Mouse (Mus musculus): ENCODE results near the gene Tmem120b. TPM values are rescaled to one million over a fixed set of nuclear protein-coding genes. Genes with fewer than 3 reads are reported as not detected.
"Not testable (repeated sequence)": the region's sequence is repeated elsewhere in the genome, so short reads cannot be mapped to it uniquely, and the experiment has no call there.

Tmem120b gene
- total RNA-seq, 2 experiments from 2014 or later, result 25.0 to 28.6 TPM

- intact Hi-C loops (cut with DNase I), result no loop called here
- DNase-seq, result no peak
These were observed 17.3 kb upstream of the Tmem120b start for GRCm38 (mm10) chr5:123050918-123051317.

GRCm38 (mm10) chr5:123051736-123052135 lies 16.5 kb upstream of the Tmem120b start:
- DNase-seq, result no peak
- intact Hi-C loops (cut with DNase I), result no loop called here

GRCm38 (mm10) chr5:123057366-123058250 lies 10.6 kb upstream of the Tmem120b start:
- intact Hi-C loops (cut with DNase I), result no loop called here
- DNase-seq, result peak; percentile 100

DNA sequence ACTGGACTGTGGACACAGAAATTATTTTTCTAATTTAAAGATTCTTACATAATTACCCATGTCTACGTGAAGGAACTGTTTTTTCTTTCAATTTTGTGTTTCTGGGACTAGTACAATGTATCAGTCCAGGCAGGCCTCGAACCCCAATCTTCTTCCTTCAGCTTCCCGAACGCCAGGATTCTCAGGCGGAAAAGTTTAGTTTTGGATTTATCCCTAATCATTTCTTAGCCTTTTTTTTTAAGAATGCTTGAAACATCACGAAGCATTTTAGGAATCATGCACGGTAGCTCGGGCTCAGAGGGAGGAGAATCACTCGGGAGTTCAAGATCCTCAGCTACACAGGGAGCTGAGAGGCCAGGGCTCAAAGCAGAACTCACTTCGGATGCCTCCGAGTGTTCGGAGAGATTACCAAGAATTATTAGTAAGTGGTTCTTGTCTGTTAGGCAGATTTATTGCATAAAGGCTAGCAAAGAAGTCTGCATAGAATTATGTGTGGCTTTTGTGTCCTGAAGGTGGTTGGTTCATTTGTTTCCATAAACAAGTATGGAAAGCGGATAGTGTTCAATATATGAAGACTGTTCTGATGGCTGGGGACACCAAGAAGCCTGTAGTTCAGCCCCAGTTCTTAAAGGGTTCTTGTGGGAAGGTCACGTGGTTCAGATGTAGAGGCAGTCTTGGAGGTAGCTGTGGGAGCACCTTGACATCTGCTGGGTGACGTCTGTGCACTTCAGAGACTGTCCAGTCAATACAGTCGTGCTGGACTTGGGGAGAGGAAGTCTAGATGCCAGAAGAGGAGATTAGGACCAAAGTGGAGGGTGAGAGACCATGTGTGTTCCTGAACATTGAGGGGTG lies 9.7 kb upstream of the Tmem120b start:
- no peak for DNase-seq
- intact Hi-C loops (cut with DNase I), result no loop called here

DNA sequence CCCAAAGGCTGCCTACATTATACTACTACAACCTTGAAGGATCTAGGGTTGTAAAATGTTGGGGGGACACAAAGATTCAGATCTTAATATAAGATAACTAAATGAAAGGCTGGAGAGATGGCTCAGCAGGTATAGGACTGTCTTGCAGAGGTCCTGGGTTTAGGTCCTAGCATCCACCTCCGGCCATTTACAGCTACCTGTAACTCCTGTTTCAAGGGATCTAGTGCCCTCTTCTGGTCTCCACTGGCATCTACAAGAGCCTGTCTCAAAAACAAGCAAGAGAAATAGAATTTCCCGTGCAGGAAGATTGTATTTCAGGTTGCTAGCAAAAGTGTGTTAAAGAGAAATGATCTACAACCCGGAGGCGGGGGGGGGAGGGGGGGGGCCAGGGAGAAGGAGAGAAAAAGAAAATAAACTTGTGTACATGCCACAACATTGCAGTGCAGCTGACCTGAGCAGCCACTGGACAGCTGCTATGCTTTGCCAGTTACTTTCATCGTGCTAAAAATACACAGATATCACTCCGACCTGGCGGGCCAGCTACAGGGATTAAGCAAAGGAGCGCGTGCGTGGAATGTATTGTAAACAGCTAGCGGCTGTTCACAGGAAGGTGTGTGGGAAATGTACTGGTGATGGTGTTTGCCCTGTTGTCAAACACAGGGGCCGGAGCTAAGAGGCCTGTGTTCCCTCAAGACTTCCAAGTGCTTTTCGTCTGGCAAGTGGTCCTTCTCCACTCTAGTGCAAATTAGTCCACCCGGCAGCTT lies 8.3 kb upstream of the Tmem120b start:
- intact Hi-C loops (cut with DNase I), result loop anchor here (5.0 kb wide), 1 partner anchor 112 kb away; no protein-coding TSS in a partner anchor
- DNase-seq, result peak; percentile 39

GRCm38 (mm10) chr5:123060706-123061401 lies 7.4 kb upstream of the Tmem120b start:
- no peak for DNase-seq
- intact Hi-C loops (cut with DNase I), result loop anchor here (5.0 kb wide), 1 partner anchor 111 kb away; no protein-coding TSS in a partner anchor

DNA sequence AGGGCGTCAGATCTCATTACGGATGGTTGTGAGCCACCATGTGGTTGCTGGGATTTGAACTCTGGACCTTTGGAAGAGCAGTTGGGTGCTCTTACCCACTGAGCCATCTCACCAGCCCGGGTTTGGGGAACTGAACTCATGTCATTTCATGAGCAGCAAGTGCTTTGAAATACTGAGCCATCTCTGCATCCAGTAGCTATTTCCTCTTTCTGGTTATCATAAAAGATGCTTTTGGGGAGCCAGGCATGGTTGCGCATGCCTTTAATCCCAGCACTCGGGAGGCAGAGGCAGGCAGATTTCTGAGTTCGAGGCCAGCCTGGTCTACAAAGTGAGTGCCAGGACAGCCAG lies 6.8 kb upstream of the Tmem120b start:
- intact Hi-C loops (cut with DNase I), result loop anchor here (5.0 kb wide), 1 partner anchor 111 kb away; no protein-coding TSS in a partner anchor
- not testable (repeated sequence) for DNase-seq

- no peak for DNase-seq
- intact Hi-C loops (cut with DNase I), result loop anchor here (5.0 kb wide), 1 partner anchor 109 kb away; no protein-coding TSS in a partner anchor
These were observed 5.1 kb upstream of the Tmem120b start for GRCm38 (mm10) chr5:123063141-123063540.

DNA sequence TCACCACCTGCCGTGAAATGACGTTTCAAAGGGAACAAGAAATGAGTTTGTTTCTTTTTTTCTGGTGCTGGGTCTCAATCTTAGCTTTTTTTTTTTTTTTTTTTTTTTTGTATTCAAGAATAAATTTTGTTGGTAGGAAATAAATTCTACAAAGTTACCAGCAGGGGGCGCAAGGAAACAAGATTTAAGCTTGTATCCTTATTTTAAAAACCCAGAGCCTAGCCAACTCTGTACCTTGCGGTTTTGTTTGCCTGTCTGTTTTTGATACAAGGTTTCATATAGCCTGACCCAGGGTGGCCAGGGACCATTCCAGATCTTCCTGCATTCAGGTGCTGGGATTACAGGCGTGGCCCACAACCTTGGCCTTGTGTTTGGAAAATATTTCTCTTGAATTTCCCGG lies 4.0 kb upstream of the Tmem120b start:
- DNase-seq, result peak; percentile 70
- intact Hi-C loops (cut with DNase I), result loop anchor here (5.0 kb wide), 1 partner anchor 108 kb away; no protein-coding TSS in a partner anchor

GRCm38 (mm10) chr5:123067395-123067995 lies 720 bp upstream of the Tmem120b start:
- intact Hi-C loops (cut with DNase I), result no loop called here
- DNase-seq, result no peak

DNA sequence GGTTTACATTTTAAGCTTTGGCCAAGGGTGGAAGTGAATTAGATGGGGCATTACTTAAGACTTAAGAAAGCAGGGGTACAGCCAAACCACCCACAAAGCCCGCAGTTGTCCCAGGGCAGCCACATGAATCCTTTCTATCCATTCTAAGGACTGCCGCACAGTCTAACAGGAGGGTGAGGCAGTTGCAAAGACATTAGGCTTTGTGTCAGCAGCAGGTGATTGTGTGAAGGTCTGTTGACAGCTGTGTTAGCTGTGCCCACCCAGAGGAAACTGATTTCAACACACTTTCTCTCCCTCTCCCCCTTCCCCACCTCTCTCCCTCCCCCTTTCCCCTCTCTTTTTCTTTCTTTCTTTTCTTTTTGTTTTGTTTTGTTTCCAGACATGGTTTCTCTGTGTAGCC lies 499 bp downstream of the Tmem120b start:
- intact Hi-C loops (cut with DNase I), result no loop called here
- DNase-seq, result no peak

DNA sequence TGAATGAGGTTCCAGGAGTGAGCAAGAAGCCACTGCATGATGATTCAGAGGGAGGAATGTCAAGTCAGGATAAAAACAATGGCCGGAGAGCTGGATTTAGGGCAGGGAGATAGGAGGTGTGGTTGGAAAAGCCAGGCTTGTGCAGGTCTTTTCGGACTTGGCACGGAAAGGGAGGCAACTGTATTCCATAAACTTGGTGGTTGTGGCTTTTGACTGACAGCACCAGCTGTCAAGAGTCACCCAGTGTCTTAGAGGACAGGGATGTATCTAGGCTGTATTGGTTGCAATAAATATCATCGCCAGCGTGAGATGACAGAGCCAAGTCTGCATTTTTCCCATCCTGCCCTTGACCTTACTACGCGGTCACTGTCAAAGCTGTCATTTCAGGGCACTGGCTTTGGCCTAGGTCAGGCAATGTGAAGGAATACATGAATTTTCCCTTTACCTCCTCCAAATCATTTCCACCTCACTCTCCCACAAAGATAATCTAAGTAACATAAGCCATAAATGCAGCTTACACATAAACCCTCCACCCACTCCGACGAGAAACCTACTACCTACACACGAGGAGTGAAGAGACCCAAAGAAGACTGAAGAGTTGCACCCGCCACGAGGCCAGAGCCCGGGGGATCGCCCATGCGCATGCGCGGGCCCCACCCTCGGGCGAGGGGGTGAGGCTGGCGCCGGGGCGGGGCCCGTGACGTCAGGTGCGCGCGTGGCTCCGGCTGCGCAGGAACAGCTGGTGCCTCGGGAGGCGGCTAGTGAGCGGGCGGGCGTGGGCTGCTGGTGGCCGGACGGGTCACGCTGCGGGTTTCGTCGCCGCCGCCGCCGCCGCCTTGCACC lies 7.6 kb downstream of the Tmem120b start:
- intact Hi-C loops (cut with DNase I), result loop anchor here (5.0 kb wide), 1 partner anchor 37 kb away; no protein-coding TSS in a partner anchor
- DNase-seq, result peak; percentile 95

GRCm38 (mm10) chr5:123076419-123077281 lies 8.4 kb downstream of the Tmem120b start:
- DNase-seq, result peak; percentile 69

DNA sequence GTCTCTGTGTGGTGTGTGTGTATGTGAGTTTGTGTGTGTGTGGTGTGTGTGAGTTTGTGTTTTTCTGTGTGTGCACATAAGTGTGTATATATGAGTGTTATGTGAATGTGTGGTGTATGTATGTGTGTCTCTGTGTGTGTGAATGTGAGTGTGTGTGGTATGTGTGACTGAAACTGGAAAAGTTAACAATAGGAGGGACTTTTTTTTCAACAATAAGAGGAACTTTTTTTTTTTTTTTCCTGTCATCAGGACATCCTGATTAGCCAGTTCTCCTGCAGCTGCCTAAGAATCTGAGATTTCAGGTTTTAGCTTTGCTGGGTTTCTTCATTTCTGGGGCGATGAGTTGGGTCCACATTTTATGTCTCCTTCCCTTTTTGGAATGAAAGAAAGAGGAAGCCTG lies 11.4 kb downstream of the Tmem120b start:
- no peak for DNase-seq
- intact Hi-C loops (cut with DNase I), result loop anchor here (5.0 kb wide), 1 partner anchor 33 kb away; no protein-coding TSS in a partner anchor

More at GRCm38 (mm10) chr5:123076419-123077281, 8.4 kb downstream of the Tmem120b start:
- intact Hi-C loops (cut with DNase I), result loop anchor here (5.0 kb wide), 1 partner anchor 36 kb away; no protein-coding TSS in a partner anchor

GRCm38 (mm10) chr5:123080041-123080440 lies 11.8 kb downstream of the Tmem120b start:
- DNase-seq, result no peak
- intact Hi-C loops (cut with DNase I), result no loop called here

DNA sequence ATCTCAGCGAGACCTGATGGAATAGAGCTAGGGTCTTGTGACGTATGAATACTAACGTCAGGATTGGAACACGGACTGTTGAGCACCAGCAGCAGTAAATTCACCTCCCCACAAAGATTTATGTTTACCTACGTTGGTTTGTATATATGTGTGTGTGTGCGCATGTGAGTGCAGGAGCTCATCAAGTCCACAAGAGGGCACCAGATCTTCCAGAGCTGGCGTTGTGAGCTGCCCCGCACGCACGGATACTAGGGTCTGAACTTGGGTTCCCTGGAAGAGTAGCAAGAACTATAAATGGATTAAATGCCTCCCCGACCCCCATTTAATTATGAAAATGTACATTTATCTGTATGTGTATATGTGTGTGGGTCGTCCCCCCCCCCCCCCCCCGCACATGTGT lies 12.3 kb downstream of the Tmem120b start:
- no peak for DNase-seq
- intact Hi-C loops (cut with DNase I), result no loop called here

DNA sequence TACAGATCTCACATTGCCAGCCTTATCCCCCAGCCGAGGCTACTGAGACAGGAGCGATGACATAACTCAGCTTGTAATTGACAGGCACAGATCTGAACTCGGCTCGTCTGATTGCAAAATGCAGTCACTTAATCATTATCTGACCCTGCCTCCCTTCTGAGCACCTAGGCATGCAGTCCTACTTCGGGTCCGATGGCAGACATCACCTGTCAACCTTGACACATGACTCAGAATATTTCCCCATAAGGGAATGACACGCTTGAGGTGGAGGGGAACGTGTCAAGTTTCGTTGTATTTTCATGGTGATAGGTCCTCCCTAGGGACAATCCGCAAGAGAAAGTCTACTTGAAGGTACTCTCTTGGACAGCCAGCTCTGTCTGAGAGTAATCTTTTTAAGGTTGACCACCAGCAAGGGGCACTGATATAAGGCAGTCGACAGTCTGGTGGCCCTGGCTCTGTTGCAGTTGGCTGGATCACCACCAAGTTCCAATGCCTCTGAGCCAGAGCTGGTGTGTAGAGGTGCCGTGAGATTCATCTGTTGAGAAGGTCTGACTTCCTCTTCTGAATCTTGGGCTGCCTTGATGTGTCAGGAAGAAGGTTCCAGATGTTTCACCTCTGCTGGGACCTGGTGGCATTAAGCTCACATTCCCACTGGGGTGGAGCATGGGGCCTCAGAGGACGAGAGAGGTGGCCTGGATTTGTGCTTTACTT lies 15.3 kb downstream of the Tmem120b start:
- intact Hi-C loops (cut with DNase I), result no loop called here
- no peak for DNase-seq
